Mouse (Mus musculus) megakaryocyte progenitor cell, adult 5-6 weeks (primary cell): ENCODE data around the gene Pdk2. TPM values are rescaled to one million over a fixed set of nuclear protein-coding genes. Genes with fewer than 3 reads are reported as not detected.

Experiments
- ATAC-seq: replicated peaks from 2 replicates; pipeline ENCODE4 v1.8.0; 2016; ENCODE audit warnings: mild to moderate bottlenecking, moderate TSS enrichment, inconsistent platforms; ENCODE audit not compliant: poor library complexity
- total RNA-seq, 2 experiments: library from RNA; stranded (forward) in 1 of 2; stranded (reverse) in 1 of 2; fragments of 157-497, 149-512 nt in 1 of 2; fragments of 200-1000 nt in 1 of 2; gene quantifications; 2 replicates each; pipeline versions ENCODE4 v1.2.3 to v1.2.4; 2015 to 2017

Pdk2 gene
- total RNA-seq (2015): 4.2 and 4.8 TPM in 2 replicates
- 0.71 and 1.4 TPM in 2 replicates for total RNA-seq (2017)

DNA sequence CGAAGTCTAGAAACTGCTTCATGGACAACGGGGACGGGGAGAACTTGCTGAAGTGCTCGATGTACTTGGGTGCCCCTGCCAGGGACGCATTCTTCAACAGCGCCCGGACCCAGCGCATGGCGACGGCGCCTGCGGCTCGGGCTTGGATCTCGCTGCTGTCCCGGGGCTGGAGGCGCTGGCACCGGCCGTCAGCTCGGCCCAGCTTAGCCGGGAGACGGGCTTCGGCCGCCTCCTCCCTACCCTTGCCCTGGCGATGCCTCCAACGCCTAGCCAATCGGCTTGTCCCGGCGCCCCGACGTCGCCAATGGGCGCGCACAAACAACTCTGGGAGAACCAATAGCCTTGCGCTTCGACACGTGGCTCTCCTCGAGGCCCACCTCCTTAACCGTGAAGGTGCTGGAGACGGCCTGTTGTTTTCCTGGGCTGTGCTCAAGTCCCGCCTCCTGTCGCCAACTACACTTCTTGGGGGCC lies at the start of gene Pdk2:
TSS of gene Pdk2 (minus strand) at position 216 of the 471 bp plus-strand sequence.
- peak; percentile 97 for ATAC-seq

DNA sequence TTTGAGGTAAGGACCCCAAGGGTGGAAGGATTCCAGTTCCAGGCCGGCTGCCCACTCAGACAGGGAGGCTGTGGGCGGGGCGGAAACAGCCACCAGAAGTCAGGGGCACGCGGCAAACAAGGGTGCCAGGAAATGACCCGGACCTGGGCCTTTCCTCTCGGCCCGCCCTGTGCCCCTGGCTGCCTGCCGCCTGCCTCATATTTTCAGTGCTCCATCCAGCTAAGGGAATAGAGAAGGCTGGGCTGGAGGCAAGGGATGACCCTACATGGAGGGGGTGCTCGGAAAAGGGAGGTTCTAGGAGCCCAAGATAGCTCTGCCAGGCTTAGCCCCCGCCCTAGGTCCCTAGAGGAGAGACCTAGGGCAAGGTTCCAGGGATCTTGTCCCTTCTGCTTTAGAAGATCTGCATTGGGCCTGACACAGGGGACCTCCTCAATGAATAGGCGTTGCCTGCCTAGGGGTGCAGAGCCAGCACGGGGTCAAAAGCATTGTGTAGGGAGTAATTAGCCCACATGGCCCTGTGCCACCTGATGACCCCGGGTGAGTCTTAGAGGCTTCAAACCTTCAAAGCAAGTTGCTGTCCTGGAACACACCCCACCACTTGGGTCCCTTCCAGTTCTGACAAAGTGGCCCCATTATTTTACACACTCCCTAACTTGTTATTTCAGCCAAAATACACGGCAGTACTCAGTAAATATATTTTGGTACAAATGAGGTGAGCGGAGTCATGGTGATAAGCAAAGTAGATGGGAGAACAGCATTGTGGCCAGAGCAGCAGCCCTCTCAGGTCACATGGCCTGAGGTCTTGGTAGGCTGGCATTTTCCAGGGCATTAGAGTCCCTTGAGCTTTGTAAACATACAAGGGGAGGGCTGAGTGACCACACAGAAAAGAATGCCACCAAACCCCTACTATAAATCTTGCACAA lies 48.0 kb upstream of the Pdk2 start:
- ATAC-seq: no peak

DNA sequence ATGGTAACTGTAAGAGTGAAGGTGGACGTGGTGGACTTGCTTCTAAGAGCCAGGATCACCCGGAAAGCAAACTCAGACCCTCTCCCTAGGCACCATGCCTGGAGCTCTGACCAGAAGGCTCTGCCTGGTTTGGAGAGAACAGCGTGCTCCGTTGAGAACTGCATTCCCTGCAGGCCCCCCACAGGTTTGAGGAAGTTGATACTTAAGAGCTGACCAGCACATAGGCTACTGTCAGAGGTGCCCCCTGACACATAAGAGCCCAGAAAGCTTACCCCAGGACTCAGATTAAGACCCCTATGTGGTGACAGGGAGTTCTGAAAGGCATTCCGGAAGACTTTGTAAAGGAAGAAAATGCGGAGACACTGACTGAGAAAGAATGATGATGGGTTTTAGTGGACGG lies 47.1 kb upstream of the Pdk2 start:
- ATAC-seq: no peak

DNA sequence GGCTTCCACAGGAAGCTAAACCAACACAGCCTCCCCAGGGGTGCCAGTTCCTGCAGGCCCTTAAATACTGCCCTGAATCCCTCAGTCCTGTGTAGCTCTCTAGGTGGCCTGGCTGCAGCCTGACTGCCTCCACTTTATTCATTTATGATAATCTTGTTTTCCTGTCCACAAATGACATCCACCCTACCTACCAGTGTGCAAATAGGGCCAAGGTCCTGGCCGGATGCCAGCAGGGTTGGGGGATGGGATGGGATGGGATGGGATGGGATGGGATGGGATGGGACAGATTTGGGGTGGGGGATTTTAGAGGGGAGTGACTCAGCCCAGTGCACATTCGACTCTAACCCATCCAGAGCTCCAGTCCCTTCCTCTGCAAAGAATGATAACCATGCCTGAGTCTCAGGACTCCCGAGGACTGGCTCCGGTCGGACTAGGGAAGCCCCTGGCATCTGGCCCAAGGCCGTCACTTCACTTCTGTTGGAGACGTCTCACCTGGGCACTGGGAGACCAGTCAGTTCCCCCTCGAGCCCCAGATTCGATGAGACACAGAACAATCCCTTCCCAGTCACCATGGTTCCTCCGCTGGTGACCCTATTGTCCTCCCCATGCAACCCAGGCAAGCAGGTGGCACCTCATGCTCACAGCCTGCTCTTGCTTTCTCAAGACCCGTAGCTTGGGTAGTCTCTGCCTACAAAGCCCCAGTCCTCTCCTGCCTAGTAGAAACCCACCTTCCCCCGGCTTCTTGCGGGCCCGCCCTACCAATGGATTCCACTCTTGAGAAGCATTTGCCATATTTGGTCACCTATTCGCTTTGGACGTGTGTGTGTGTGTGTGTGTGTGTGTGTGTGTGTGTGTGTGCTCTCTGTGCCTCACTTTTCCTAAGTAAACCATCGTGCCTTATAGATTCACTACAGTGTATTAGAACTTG lies 46.4 kb upstream of the Pdk2 start:
- ATAC-seq: no peak

DNA sequence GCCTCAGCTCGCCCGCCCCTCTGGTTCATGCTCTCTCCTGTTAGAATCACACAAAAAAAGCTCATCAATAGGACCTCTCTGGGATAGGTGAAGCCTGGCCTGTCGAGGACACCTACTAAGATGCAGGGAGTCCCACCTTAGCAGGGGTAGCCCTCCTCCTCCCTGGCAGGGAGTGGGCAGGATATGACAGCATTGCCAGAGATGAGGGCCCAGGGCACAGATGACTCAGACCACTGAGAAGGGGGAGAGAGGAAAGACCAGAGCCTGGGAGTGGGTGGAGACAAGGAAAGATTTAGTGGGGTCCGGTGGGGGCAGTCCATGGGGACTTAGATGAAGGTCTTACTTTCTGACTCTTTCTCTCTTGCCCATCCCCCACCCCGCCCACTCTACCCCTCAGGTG lies 45.1 kb upstream of the Pdk2 start:
- ATAC-seq: no peak

DNA sequence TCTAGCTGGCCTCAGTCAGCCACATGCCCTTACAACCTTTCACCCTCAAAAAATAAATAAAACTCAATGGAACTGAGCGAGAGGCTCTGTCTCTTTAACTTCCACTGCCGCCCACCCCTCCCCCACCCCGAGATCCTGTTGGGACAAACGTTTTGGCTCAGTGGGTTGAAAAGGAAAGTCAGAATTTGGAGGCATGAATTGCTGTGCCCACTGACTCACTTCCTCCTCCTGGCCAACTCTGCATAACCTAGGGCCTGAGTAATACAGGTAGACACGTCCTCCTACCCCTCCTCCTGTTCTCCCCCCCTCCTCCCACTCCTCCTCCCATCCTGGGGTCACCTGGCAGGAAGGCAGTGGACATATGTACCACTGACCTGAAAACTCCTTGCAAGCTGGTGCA lies 44.6 kb upstream of the Pdk2 start:
- no peak for ATAC-seq

DNA sequence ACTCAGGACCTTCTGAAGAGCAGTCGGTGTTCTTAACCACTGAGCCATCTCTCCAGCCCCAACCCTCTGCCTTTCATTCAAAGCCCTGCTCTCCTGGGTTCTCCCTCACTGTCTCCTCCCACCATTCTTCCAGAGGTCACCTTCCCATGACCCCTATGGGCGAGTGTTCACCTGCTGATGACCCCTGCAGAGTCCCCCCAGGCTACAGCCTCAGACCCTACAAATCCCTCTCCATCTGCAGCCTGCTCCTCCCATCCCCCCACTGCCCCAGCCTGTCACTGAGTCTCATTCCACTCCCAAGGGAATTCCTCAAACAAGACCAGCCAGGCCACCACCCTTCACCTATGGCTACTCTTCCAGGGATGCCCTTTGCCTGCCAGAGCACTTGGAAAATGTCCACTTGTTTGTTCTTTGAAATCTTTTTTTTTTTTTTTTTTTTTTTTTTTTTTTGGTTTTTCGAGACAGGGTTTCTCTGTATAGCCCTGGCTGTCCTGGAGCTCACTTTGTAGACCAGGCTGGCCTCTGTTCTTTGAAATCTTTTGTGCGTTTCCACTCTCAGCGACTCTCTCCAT lies 43.7 kb upstream of the Pdk2 start:
- ATAC-seq: no peak

DNA sequence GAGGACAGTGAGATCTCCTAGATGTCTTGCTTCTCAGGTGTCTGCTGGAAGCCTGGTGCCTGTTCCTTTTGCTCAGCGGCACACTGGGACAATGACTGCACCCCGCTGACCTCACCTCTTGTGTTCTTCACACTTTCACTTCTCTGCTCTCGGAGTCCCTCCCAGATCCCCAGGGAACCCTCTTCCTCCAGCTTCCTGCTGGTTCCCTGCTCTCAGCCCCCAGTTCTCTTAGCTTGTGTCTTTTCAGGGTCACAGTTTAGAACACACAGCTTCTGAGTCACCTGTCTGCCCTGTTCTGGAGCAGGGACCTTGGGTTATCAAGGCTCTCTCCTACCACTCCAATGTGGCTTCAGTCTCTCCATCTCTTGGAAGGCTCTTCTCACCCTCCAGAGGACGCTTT lies 43.0 kb upstream of the Pdk2 start:
- ATAC-seq: no peak

DNA sequence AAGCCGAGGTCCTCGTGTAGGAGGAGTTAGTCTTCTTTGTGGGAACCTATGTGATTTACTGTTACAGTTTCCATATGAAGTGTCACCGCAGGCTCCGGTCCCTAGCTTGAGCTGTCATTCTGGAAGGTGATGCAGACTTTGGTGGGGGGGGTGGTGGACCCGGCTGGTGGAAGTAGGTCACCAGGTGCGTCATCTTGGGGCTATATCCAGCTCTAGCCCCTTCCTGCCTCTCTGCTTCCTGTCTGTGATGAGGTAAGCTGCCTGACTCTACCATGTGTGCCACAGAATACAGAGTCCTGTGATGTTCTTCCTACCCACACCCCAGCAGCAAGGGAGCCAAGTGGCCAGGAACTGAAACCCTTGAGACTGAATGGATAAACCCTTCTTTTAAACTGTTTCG lies 41.7 kb upstream of the Pdk2 start:
- no peak for ATAC-seq

DNA sequence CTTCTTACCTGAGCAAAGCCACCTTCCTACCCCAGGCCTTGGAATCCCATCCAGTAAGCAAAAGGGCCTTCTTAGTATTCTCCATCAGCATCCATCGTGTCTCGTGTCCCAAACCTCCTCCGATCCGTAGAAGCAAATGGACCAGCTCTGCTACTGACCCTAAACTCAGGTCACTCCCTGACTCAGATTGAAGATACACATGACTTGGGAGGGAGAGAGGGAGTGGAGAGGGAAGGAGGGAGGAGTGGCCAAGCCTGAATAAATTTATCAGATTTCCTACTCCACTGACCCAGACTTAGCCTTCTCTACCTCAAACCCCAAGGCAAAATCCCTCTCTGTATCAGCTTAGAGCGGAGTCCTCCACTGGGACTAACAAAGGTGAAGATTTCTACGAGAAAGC lies 39.6 kb upstream of the Pdk2 start:
- ATAC-seq: no peak

DNA sequence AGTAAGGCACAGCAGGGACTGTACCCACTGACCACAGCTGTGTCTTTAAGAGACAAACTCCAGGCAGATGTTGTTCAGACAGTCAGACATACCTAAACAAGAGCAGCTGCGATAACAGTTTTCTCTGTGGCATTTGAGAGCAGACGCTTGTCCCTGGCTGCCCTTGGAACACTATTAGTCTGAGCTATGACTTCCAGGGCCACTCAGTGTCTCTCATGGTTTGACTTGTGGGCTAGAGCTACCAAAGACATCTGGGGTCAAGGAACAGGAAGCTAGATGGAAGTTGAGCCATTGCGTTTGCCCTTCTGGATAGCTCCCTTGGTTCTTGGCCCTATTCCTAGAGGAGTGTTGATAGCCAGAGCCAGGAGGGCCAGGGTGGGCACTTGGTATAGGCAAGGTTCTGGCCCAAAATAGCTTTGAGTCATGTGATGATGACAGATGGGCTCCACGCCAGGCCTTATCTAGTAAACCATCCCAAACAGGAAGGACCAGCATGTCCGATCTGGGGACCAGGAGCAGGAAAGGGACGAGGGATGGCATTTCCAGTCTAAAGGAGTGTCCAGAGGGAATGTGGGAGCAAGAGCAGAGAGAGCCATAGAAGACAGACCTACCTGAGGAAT lies 38.2 kb upstream of the Pdk2 start:
- ATAC-seq: no peak

DNA sequence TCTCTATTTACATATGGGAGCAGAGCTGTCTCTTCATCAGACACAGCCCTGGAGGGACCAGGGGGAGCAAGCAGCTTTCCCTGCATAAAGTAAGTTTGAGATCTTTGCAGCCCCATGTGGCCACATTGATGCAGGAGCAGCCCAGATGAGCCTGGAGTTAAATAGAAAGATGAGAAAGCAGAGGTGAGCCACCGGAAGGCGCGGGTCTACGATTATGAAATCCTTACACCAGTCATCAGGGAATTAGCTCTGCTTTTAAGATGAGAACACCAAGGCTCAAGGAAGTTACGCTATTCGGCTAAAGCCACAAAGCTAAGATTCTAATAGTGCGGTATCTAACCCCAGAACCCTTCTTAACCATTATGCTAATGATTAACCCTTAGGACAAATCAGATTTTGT lies 36.8 kb upstream of the Pdk2 start:
- peak; percentile 36; the same call in 1 of the 2 replicates for ATAC-seq

DNA sequence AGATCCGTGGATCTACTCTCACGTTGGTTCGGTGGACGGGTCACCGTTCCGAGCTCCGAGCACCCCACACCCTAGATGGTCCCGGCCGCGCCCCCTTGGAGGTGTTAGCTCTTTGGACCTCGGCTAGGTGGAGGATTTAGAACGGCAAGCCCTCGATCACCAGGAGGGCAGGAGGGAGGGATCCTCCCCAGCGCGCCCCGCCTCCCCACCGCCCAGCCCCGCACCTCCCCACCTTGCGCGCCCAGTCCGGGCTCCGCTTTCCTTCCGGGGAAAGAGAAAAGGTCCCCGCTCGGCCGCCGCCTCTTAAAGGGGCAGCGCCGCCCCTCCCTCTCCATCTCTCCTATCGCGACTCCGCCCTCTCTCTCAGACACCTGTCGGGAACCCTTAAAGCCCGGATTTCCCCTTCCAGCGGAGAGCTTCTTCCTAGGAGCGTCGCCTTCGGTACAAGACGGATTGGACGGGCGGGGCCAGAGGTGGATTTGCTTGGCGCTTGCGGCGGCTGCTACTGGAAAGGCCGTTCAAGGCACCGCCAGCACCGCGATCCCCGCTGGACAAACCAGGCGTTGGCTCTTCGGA lies 35.5 kb upstream of the Pdk2 start, which contains the start of gene Itga3:
TSS of gene Itga3 (minus strand) at position 266 of the 576 bp plus-strand sequence.
- 0 out of 2 replicates have a peak, but pooled peaks have one; percentile 16 for ATAC-seq

DNA sequence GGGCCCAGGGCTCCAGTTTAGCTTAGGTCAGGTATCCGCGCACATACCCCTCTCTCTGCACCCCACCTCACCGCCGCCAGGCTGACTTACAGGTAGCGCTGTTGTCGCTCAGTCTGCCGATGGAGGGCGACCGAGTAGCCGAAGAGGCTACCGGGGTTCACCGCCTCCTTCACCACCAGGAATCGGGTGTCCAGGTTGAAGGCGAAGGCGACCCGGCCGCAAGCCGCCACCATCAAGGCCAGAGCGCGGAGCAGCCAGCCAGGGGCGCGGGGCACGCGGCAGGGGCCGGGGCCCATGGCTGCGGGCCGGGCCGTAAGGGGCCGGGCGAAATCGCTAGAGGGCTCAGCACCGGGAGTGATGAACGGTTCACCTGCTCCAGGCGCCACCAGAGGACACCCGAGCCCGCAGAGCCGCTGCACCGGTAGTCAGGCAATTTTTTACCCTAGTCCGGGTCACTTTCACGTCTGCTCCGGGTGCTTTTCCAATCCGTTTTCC lies 34.9 kb upstream of the Pdk2 start:
- ATAC-seq: peak; percentile 47; the same call in 1 of the 2 replicates

DNA sequence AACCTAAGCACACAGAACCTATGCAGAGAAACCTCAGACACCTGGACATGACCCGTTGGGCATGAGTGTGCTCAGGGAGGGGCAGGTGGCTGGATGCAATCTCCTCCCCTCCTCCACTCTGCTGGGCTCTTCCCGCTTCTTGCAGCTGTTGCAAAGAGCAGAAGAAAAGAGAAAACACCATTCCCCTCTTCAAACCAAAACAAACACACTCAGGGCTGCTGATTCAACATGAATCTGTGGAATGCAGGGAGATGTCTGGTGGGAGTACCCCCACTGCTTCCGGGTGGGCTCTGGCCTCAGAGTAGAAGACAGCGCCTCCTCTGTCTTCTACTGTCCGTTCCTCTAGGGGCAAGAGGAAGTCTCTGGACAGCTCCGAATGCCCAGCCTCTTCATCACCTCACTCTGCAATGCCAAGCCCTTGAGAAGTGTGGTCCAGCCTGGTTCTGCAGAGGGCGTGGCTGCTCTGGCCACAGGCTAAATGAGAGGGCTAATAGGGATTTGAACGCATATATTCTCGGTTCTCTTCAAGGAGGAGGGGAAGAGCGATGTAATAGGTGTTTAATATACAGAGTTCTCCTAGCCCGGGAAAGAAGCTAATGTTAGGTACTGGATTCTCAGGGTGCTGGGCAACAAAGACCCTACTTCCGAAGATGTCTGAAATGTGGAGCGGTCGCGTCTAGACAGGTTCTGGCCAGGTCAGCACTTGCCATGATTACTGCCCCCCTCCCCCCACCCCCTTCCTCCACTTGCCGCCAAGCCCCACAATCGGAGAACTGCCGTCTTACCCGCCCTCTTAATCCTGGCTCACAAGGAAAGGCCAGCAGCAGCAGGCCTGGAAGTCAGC lies 34.3 kb upstream of the Pdk2 start:
- no peak for ATAC-seq

DNA sequence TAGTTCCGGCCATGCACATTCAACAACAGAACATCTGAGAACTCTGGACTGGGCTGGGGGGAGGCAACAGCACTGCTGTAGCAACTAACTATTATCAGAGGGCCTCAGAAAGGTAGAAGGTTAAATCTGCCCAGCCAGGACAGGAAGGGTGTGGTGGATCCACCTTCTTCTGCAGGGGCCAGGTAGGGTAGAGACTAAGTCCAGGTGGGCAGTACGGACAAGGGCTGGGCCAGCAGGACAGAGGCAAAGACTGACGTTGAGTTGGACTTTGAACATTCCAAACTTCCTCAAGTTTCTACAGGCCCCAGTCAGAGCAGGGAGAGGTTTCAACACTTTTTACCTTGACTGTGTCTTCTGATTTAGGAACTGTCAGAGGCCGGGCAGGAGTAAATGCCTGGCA lies 33.5 kb upstream of the Pdk2 start:
- ATAC-seq: no peak

DNA sequence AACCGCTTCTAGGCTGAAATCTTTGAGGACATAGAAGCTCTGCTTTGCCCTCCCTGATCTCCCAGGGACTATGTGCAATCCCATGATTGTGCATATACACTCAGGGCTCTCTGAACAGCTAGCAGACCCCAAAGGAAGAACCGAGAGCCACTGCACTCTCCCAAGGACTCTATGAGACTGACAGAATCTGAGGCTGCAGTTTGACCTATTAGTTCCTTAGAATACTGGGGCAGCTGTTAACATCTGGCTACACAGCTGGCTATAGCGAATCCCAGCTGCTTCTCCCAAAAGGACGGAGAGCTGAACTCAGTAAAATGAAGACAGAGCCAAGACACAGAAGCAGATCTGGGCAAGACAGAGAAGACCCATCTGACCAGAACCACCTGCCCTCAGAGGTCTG lies 32.7 kb upstream of the Pdk2 start:
- ATAC-seq: no peak

DNA sequence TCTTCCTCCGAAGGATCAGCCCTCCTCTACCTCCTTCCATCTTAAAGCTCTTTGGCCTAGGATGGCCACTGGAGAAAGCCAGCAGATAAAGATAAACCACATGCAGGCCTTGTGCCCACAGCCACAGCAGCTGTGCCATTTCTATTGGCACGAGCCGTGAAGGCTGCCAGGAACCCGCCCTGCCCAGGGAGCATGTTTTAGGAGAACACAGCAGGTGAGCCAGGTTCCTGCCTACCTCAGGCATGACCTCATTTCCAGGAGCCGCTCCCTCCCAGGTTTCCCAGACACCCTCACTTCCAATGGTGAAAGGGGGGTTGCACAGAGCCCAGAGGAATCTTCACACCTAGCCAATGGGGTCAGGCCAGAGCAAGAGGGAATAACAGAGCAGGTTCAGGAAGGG lies 31.6 kb upstream of the Pdk2 start:
- no peak for ATAC-seq

DNA sequence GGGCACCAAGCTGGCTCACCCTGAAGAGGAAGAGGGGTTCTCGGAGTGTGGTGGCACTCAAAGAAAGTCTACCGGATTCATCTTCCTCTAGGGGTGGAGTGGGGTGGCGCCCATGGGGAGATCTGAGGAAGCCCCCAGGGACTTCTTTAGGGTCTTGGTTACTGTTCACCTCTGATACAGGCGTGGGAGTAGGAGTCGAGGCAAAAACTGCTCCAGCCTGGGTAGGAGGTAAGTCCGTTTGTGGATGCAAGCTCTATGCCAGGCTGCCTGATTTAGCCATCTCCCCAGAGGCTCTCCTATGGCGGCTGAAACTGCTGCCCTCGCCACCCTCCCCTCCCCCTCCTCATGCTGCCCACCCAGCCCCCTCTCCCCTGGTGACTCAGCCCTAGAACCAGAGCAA lies 31.0 kb upstream of the Pdk2 start:
- no peak for ATAC-seq
